Mouse (Mus musculus) liver, embryonic 16.5 days (tissue): ENCODE measurements around the gene Dapp1. TPM values are rescaled to one million over a fixed set of nuclear protein-coding genes. Genes with fewer than 3 reads are reported as not detected.
"Not testable (repeated sequence)": the region's sequence is repeated elsewhere in the genome, so short reads cannot be mapped to it uniquely, and the experiment has no call there.

Experiments used
- ATAC-seq: fragments of 200-750 bp; cut with Nextera tagmentation; 2 replicates; pipeline ENCODE4 v1.8.0; 2017; ENCODE audit warnings: low read depth, mild to moderate bottlenecking, moderate number of reproducible peaks, moderate library complexity
- H3K27ac ChIP-seq: fragments of 300-500 bp; sonication (generic); 2 replicates; pipeline ENCODE4 v1.5.1; 2014; ENCODE audit warnings: mild to moderate bottlenecking, low read length
- H3K27me3 ChIP-seq: fragments of 300-500 bp; sonication (generic); 2 replicates; pipeline ENCODE4 v1.6.1; 2014; ENCODE audit warnings: low read depth, low read length, mixed read lengths; ENCODE audit not compliant: control insufficient read depth, insufficient read depth
- H3K36me3 ChIP-seq: fragments of 300-500 bp; sonication (generic); 2 replicates; pipeline ENCODE4 v1.6.1; 2014; ENCODE audit warnings: mild to moderate bottlenecking; ENCODE audit not compliant: control insufficient read depth, insufficient read depth
- H3K4me1 ChIP-seq: fragments of 300-500 bp; sonication (generic); 2 replicates; pipeline ENCODE4 v1.6.1; 2014; ENCODE audit warnings: low read depth, low read length, mixed read lengths; ENCODE audit not compliant: control insufficient read depth
- H3K4me2 ChIP-seq: fragments of 300-500 bp; sonication (generic); 2 replicates; pipeline ENCODE4 v1.6.1; 2014; ENCODE audit warnings: low read depth, low read length, mixed read lengths
- H3K4me3 ChIP-seq: fragments of 300-500 bp; sonication (generic); 2 replicates; pipeline ENCODE4 v1.5.1; 2014; ENCODE audit warnings: low read depth, mild to moderate bottlenecking, low read length
- H3K9ac ChIP-seq: fragments of 300-500 bp; sonication (generic); 2 replicates; pipeline ENCODE4 v1.6.1; 2014; ENCODE audit warnings: low read depth, low read length
- H3K9me3 ChIP-seq: fragments of 300-500 bp; sonication (generic); replicated peaks from 2 replicates; pipeline ENCODE4 v1.6.1; 2016; ENCODE audit warnings: low read length; ENCODE audit not compliant: control insufficient read depth
- WGBS: fragments of 180-500 bp; shearing (Covaris S2); extraction: QIAGEN DNeasy Blood & Tissue Kit; methylation state at CpG from one replicate; pipeline ENCODE4 v1.1.7; 2014; ENCODE audit not compliant: insufficient replicate concordance; 5-methylcytosine and 5-hydroxymethylcytosine counted together
- polyA plus RNA-seq: library from polyadenylated mRNA; unstranded; fragments of >200 nt; fragmentation: Nextera tagmentation; extraction: Ambion mirVana; gene quantifications from 2 replicates; pipeline ENCODE4 v1.2.1, GENCODE M21; 2015

Gene Dapp1
- polyA plus RNA-seq, 1 experiment from 2014 or later: 13.0 TPM

DNA sequence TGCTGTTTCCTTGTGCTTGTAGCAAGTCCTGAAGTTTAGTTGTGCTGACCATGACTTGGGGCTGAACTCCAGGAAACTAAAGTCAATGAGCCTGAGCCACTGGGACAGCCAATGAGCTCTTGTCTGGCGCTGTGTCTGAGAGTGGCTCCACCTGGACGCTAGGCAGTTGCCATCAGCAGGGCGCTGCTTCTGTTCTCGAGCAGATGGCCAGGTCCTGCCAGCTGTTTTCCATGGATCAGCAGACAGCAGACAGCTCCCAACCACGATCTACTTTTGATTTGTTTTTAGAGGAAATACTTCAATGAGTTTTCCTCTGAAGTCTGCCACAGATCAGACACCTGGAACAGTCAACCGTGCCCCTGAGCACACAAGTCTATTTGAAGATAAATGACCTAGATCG, 48.6 kb downstream of the Dapp1 start:
- no peak overlapping the region for H3K4me3 ChIP-seq
- 79% methylated on average over 7 of the region's 7 CpGs for WGBS
- no peak overlapping the region for H3K9ac ChIP-seq
- no peaks in the 10 kb centered on the region for H3K27me3 ChIP-seq
- H3K4me2 ChIP-seq: no peak overlapping the region
- peaks cover 19% of the 10 kb centered on the region for H3K36me3 ChIP-seq
- H3K9me3 ChIP-seq: no peaks in the 10 kb centered on the region
- H3K4me1 ChIP-seq: no peaks in the 10 kb centered on the region
- ATAC-seq: no peak
- no peak overlapping the region for H3K27ac ChIP-seq

DNA sequence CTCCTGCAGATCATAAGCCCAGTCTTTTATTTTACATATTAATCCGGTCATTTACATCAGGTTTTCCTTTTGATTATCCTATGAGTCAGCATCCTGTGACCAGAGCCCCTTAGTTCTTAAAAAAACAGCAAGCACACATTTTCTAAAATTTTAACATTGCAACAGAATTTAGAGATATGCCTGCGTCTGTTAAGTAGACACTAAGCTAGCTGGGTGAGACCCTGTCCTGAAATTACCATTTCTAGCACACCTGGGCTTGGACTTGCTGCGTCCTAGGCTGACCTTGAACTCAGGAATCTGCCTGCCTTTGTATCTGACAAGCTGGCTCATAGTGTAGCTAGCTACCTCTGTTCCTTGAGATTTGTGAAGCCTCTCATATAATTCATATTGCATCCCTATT, 51.4 kb downstream of the Dapp1 start:
- H3K9ac ChIP-seq: no peak overlapping the region
- no peaks in the 10 kb centered on the region for H3K27me3 ChIP-seq
- no peak overlapping the region for H3K4me2 ChIP-seq
- H3K9me3 ChIP-seq: no peaks in the 10 kb centered on the region
- H3K36me3 ChIP-seq: peaks cover 32% of the 10 kb centered on the region
- H3K4me1 ChIP-seq: no peaks in the 10 kb centered on the region
- 78% methylated on average over 3 of the region's 3 CpGs for WGBS
- no peak overlapping the region for H3K4me3 ChIP-seq
- no peak overlapping the region for H3K27ac ChIP-seq
- ATAC-seq: no peak

GRCm38 (mm10) chr3:137927010-137927409, 54.3 kb downstream of the Dapp1 start:
- no peak for ATAC-seq
- WGBS: 79% methylated on average over 4 of the region's 4 CpGs
- H3K9ac ChIP-seq: no peak overlapping the region
- no peak overlapping the region for H3K4me3 ChIP-seq
- no peak overlapping the region for H3K27ac ChIP-seq
- H3K36me3 ChIP-seq: peaks cover 23% of the 10 kb centered on the region
- no peaks in the 10 kb centered on the region for H3K27me3 ChIP-seq
- no peak overlapping the region for H3K4me2 ChIP-seq
- H3K9me3 ChIP-seq: no peaks in the 10 kb centered on the region
- no peaks in the 10 kb centered on the region for H3K4me1 ChIP-seq

- Histone ChIP-seq H3K4me3 (no peak overlapping the region), H3K36me3 (peaks cover 11% of the 10 kb centered on the region; the same call in 1 of the 2 replicates), H3K4me1 (peaks cover 13% of the 10 kb centered on the region), H3K9ac (no peak overlapping the region), H3K4me2 (no peak overlapping the region), H3K27ac (no peak overlapping the region), H3K27me3 (no peaks in the 10 kb centered on the region), H3K9me3 (no peaks in the 10 kb centered on the region)
- ATAC-seq: no peak
- 68% methylated on average over 4 of the region's 4 CpGs for WGBS
Observed at GRCm38 (mm10) chr3:137920594-137920993, 60.8 kb downstream of the Dapp1 start.

GRCm38 (mm10) chr3:137919398-137919797, 61.9 kb downstream of the Dapp1 start:
- Histone ChIP-seq H3K9ac (peak overlapping the region; percentile 97), H3K36me3 (peaks cover 6% of the 10 kb centered on the region; the same call in 1 of the 2 replicates), H3K4me2 (peak overlapping the region; percentile 91), H3K4me3 (peak overlapping the region; percentile 98), H3K27ac (0 out of 2 replicates have a peak overlapping the region, but pooled peaks have one; percentile 94), H3K9me3 (no peaks in the 10 kb centered on the region), H3K4me1 (peaks cover 13% of the 10 kb centered on the region), H3K27me3 (no peaks in the 10 kb centered on the region)
- 82% methylated on average over 7 of the region's 7 CpGs for WGBS
- no peak for ATAC-seq

DNA sequence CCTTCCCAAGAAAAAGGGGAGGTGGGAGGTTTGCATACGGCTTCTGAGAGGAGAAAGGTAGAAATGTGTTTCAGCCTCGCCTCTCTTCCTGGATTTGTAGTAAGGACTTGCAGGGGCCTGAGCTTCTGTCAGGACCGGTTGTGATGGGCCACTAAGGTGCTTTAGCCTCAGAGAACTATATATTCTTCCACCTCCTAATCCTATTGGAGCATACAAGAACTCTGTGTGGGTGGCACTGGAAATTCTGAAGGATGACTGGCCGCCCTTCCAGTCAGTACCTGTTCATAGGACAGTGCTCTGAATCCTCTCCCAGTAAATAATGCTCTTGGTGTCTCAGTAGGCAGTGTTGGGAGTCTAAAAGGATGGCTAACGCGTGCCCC, 62.4 kb downstream of the Dapp1 start:
- no peaks in the 10 kb centered on the region for H3K27me3 ChIP-seq
- peak overlapping the region; percentile 97 for H3K9ac ChIP-seq
- peaks cover 6% of the 10 kb centered on the region; the same call in 1 of the 2 replicates for H3K36me3 ChIP-seq
- H3K4me2 ChIP-seq: peak overlapping the region; percentile 91
- ATAC-seq: peak; percentile 52
- peak overlapping the region; percentile 94 for H3K27ac ChIP-seq
- H3K4me1 ChIP-seq: peaks cover 13% of the 10 kb centered on the region
- peak overlapping the region; percentile 98 for H3K4me3 ChIP-seq
- 10% methylated on average over 6 of the region's 6 CpGs for WGBS
- no peaks in the 10 kb centered on the region for H3K9me3 ChIP-seq

DNA sequence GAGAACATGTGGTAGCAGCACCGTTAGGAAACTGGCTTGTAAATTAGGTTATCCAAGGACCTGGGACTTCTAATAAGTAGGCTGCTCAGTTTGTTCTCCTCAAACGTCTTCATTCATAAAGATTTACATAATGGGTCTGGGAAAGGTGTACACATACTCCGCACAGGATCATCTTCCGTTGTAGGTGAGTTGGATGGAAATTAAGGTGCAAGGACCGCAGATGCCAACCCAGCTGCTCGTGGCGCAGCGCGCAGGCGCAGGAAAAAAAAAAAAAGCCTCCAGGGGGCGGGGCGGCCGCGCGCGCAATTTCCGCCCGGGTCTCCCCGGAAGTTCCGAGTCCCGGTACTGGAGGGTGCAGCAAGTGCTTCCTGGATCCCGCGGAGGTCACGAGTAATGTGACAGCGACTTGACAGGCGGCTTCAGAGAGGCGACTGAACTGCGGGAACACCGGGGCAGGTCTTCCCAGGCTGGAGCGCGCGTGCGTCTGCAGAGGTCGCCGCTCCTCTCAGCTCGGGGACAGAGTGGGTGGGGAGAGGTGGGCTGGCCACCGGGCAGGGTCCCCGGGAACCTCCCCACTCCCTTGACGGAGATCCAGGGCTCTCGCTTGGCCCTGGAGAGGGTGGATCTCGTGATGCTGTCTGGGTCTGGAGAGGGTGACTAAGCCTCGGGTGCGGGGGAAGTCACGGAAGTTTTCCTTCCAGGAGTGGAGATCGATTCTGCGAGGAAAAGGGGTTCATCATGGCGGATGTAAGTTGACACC, 63.0 kb downstream of the Dapp1 start, which contains the start of gene Lamtor3:
TSS of gene Lamtor3 (plus strand) at position 335 of the 760 bp plus-strand sequence.
- ATAC-seq: peak; percentile 93
- under 1% methylated on average over 47 of the region's 47 CpGs for WGBS
- H3K4me3 ChIP-seq: peak within 1 kb of the TSS; percentile 98

DNA sequence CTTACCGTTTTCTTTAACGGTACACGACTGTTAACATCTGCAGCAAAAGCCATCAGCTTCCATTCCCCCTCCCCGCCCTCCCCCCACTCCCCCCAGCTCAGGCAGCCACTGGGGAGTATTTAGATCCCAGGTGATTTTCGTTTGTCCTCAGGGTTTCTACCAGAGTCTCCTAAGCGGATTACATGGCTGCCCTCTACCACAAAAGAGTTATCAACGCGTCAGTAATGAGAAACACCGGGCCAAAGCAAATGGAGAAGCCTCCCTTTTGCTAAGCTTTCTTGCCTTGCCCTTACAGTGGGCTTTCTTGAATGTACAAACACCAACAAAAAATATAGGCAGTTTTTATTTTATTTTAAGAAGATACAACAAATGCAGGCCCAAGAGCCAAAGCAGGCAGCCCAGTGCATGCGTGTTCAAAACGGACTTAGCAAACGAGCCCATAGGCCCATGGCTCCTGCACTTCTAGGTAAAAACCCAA, 63.6 kb downstream of the Dapp1 start:
- H3K9me3 ChIP-seq: no peaks in the 10 kb centered on the region
- no peak for ATAC-seq
- H3K4me3 ChIP-seq: peak overlapping the region; percentile 98
- H3K4me2 ChIP-seq: peak overlapping the region; percentile 91
- peak overlapping the region; percentile 74 for H3K27ac ChIP-seq
- peaks cover 6% of the 10 kb centered on the region; the same call in 1 of the 2 replicates for H3K36me3 ChIP-seq
- H3K27me3 ChIP-seq: no peaks in the 10 kb centered on the region
- H3K9ac ChIP-seq: peak overlapping the region; percentile 62
- peaks cover 13% of the 10 kb centered on the region for H3K4me1 ChIP-seq
- 31% methylated on average over 12 of the region's 12 CpGs for WGBS

More for the DNA sequence above, 63.0 kb downstream of the Dapp1 start, which contains the start of gene Lamtor3:
- Histone ChIP-seq H3K9ac (peak within 1 kb of the TSS; percentile 97), H3K9me3 (no peaks in the 10 kb centered on the region), H3K36me3 (peaks cover 6% of the 10 kb centered on the region; the same call in 1 of the 2 replicates), H3K27me3 (no peaks in the 10 kb centered on the region), H3K4me2 (peak within 1 kb of the TSS; percentile 91), H3K4me1 (peaks cover 13% of the 10 kb centered on the region), H3K27ac (peak within 1 kb of the TSS; percentile 94)

GRCm38 (mm10) chr3:137914567-137914966, 66.8 kb downstream of the Dapp1 start:
- not testable (repeated sequence) for H3K27me3 ChIP-seq, H3K4me2 ChIP-seq, H3K4me3 ChIP-seq, ATAC-seq, H3K27ac ChIP-seq, H3K36me3 ChIP-seq, H3K9ac ChIP-seq, H3K9me3 ChIP-seq
- no CpG with 5 or more reads among the region's 1 CpGs for WGBS
- H3K4me1 ChIP-seq: peaks cover 12% of the 10 kb centered on the region
